Mouse (Mus musculus) ES-Bruce4 (cell line): ENCODE data around the gene Atp8b3.

ENCODE experiments used
- CTCF ChIP-seq: IDR thresholded peaks from one replicate; pipeline ENCODE4 v1.8.1; 2011; ENCODE audit warnings: low read depth, low read length
- POLR2A ChIP-seq: IDR thresholded peaks from one replicate; pipeline ENCODE4 v1.8.1; 2011; ENCODE audit warnings: low read length; ENCODE audit not compliant: insufficient read depth

GRCm38 (mm10) chr10:80513739-80514138 is 25.2 kb downstream of the Atp8b3 start:
- TF ChIP-seq CTCF: no peak
- no peak for TF ChIP-seq POLR2A
